Mouse (Mus musculus) megakaryocyte, adult 5-6 weeks (primary cell): ENCODE results near the gene Gng12. TPM values are rescaled to one million over a fixed set of nuclear protein-coding genes. Genes with fewer than 3 reads are reported as not detected.
"Not testable (repeated sequence)": the region's sequence is repeated elsewhere in the genome, so short reads cannot be mapped to it uniquely, and the experiment has no call there.

Experiments
- ATAC-seq: 2 replicates; pipeline ENCODE4 v1.8.0; 2016; ENCODE audit warnings: mild to moderate bottlenecking, inconsistent platforms; ENCODE audit not compliant: poor library complexity, severe bottlenecking
- total RNA-seq, 2 experiments: library from RNA; stranded (forward) in 1 of 2; stranded (reverse) in 1 of 2; fragments of 153-499, 151-499 nt in 1 of 2; fragments of 221-1000, 200-1000 nt in 1 of 2; gene quantifications; 2 replicates each; pipeline versions ENCODE4 v1.2.3 to v1.2.4; 2015 to 2017

The Gng12 gene
- total RNA-seq, 2 experiments from 2014 or later = 42.9 to 61.0 TPM

- ATAC-seq = not testable (repeated sequence)
These were observed 122.8 kb downstream of the Gng12 start for GRCm38 (mm10) chr6:67019001-67019400.

GRCm38 (mm10) chr6:67021308-67021707, 125.1 kb downstream of the Gng12 start:
- no peak for ATAC-seq

- no peak for ATAC-seq
These were observed 127.5 kb downstream of the Gng12 start for GRCm38 (mm10) chr6:67023729-67024128.

GRCm38 (mm10) chr6:67026661-67027060, 130.5 kb downstream of the Gng12 start:
- no peak for ATAC-seq

- ATAC-seq = peak; percentile 81
These were observed 131.4 kb downstream of the Gng12 start for GRCm38 (mm10) chr6:67027438-67028142.

- ATAC-seq = no peak
These were observed 133.2 kb downstream of the Gng12 start for GRCm38 (mm10) chr6:67029312-67029950.

GRCm38 (mm10) chr6:67029987-67030386, 133.8 kb downstream of the Gng12 start:
- no peak for ATAC-seq

GRCm38 (mm10) chr6:67030416-67030815, 134.2 kb downstream of the Gng12 start:
- ATAC-seq = no peak

GRCm38 (mm10) chr6:67030846-67031245, 134.6 kb downstream of the Gng12 start:
- no peak for ATAC-seq

- ATAC-seq = not testable (repeated sequence)
These were observed 136.4 kb downstream of the Gng12 start for GRCm38 (mm10) chr6:67032551-67032950.

- not testable (repeated sequence) for ATAC-seq
These were observed 136.8 kb downstream of the Gng12 start for GRCm38 (mm10) chr6:67032972-67033371.

- ATAC-seq = no peak
These were observed 137.4 kb downstream of the Gng12 start for GRCm38 (mm10) chr6:67033604-67034003.

- ATAC-seq = peak; percentile 9
These were observed 138.3 kb downstream of the Gng12 start for GRCm38 (mm10) chr6:67034331-67035130.

GRCm38 (mm10) chr6:67035388-67036299, 139.4 kb downstream of the Gng12 start:
- ATAC-seq = peak; percentile 49

GRCm38 (mm10) chr6:67036356-67036811, 140.2 kb downstream of the Gng12 start:
- ATAC-seq = peak; percentile 58

GRCm38 (mm10) chr6:67036837-67037628, 140.8 kb downstream of the Gng12 start, which contains the start of gene Gadd45a:
Gene Gadd45a (minus strand): TSS chr6:67037457.
- peak; percentile 76 for ATAC-seq

GRCm38 (mm10) chr6:67038964-67039363, 142.8 kb downstream of the Gng12 start:
- ATAC-seq = no peak

- ATAC-seq = no peak
These were observed 144.8 kb downstream of the Gng12 start for GRCm38 (mm10) chr6:67040904-67041410.

- ATAC-seq = no peak
These were observed 149.2 kb downstream of the Gng12 start for GRCm38 (mm10) chr6:67045424-67045823.
